Mouse (Mus musculus): ENCODE data around the gene Lrrc59. TPM values are rescaled to one million over a fixed set of nuclear protein-coding genes. Genes with fewer than 3 reads are reported as not detected.

Lrrc59 gene
- total RNA-seq (2021) = 10 to 100 TPM; 78.7 to 81.1 TPM

- DNase-seq = peak; percentile 93 to 95
Measured at GRCm38 (mm10) chr11:94629199-94629883, at the start of gene Lrrc59. Gene Lrrc59 (plus strand): TSS chr11:94629767.

- no peak for DNase-seq
Measured at GRCm38 (mm10) chr11:94580111-94580740, 49.3 kb upstream of the Lrrc59 start.

- DNase-seq = no peak
Measured at GRCm38 (mm10) chr11:94585091-94585490, 44.5 kb upstream of the Lrrc59 start.

- DNase-seq = no peak
Measured at GRCm38 (mm10) chr11:94587511-94587910, 42.1 kb upstream of the Lrrc59 start.

GRCm38 (mm10) chr11:94596311-94596852 is 33.2 kb upstream of the Lrrc59 start:
- DNase-seq = no peak

GRCm38 (mm10) chr11:94597319-94597718 is 32.2 kb upstream of the Lrrc59 start:
- DNase-seq = no peak

GRCm38 (mm10) chr11:94598437-94599120 is 31.0 kb upstream of the Lrrc59 start:
- no peak for DNase-seq

GRCm38 (mm10) chr11:94600447-94600846 is 29.1 kb upstream of the Lrrc59 start:
- no peak for DNase-seq

GRCm38 (mm10) chr11:94601321-94602281 is 28.0 kb upstream of the Lrrc59 start, which contains the start of gene Acsf2:
Gene Acsf2 (minus strand): TSS chr11:94601871.
- DNase-seq = peak; percentile 23 to 43

- no peak for DNase-seq
Measured at GRCm38 (mm10) chr11:94602356-94602955, 27.1 kb upstream of the Lrrc59 start.

- no peak for DNase-seq
Measured at GRCm38 (mm10) chr11:94610744-94611740, 18.5 kb upstream of the Lrrc59 start.

- DNase-seq = no peak
Measured at GRCm38 (mm10) chr11:94614603-94615002, 15.0 kb upstream of the Lrrc59 start.

GRCm38 (mm10) chr11:94615494-94615893 is 14.1 kb upstream of the Lrrc59 start:
- no peak for DNase-seq

- no peak for DNase-seq
Measured at GRCm38 (mm10) chr11:94617646-94618045, 11.9 kb upstream of the Lrrc59 start.

GRCm38 (mm10) chr11:94620766-94621457 is 8.7 kb upstream of the Lrrc59 start:
- DNase-seq = no peak

- DNase-seq = no peak
Measured at GRCm38 (mm10) chr11:94621458-94621852, 8.1 kb upstream of the Lrrc59 start.

GRCm38 (mm10) chr11:94622162-94622561 is 7.4 kb upstream of the Lrrc59 start:
- no peak for DNase-seq

- DNase-seq = no peak
Measured at GRCm38 (mm10) chr11:94629884-94630198, 274 bp downstream of the Lrrc59 start.

GRCm38 (mm10) chr11:94630199-94631011 is 838 bp downstream of the Lrrc59 start:
- DNase-seq = no peak
